Mouse (Mus musculus): ENCODE measurements around the gene E130116L18Rik.

GRCm38 (mm10) chr5:25247036-25247435, 24.1 kb upstream of the E130116L18Rik start:
- TF ChIP-seq TAL1 (IDR thresholded peaks at IDR 0.05; ENCODE audit: low read length), result no peak
- no peak for TF ChIP-seq GATA1 (IDR thresholded peaks at IDR 0.05; ENCODE audit: low read length)
